Mouse (Mus musculus): ENCODE measurements around the gene Ints6. TPM values are rescaled to one million over a fixed set of nuclear protein-coding genes. Genes with fewer than 3 reads are reported as not detected.

The Ints6 gene
- polyA plus RNA-seq, 1 experiment, result 31.7 TPM

GRCm38 (mm10) chr14:62664976-62665673, 95.8 kb downstream of the Ints6 start:
- no peak for TF ChIP-seq POLR2A (IDR thresholded peaks at IDR 0.05; ENCODE audit: control insufficient read depth, low read depth, low read length)
- no peak for TF ChIP-seq CTCF (IDR thresholded peaks at IDR 0.05; ENCODE audit: control insufficient read depth, insufficient read depth, insufficient replicate concordance, low read depth, low read length)
- Histone ChIP-seq H3K36me3 (ENCODE audit: control insufficient read depth, insufficient read depth, low read length) (no peaks in the 10 kb centered on the region), H3K27me3 (ENCODE audit: control insufficient read depth, insufficient read depth, low read length) (no peaks in the 10 kb centered on the region), H3K27ac (ENCODE audit: control insufficient read depth, insufficient read depth, low read depth, low read length) (no peak overlapping the region), H3K4me1 (ENCODE audit: control insufficient read depth, insufficient read depth, low read length) (no peaks in the 10 kb centered on the region), H3K4me3 (ENCODE audit: control insufficient read depth, low read depth, low read length) (no peak overlapping the region)

GRCm38 (mm10) chr14:62663367-62663766, 97.6 kb downstream of the Ints6 start, which contains the start of gene Serpine3:
TSS of gene Serpine3 (plus strand) at chr14:62663667.
- H3K27me3 ChIP-seq (ENCODE audit: control insufficient read depth, insufficient read depth, low read length), result no peaks in the 10 kb centered on the region
- TF ChIP-seq POLR2A (IDR thresholded peaks at IDR 0.05; ENCODE audit: control insufficient read depth, low read depth, low read length) (no peak), CTCF (IDR thresholded peaks at IDR 0.05; ENCODE audit: control insufficient read depth, insufficient read depth, insufficient replicate concordance, low read depth, low read length) (no peak)
- no peak within 1 kb of the TSS for H3K4me3 ChIP-seq (ENCODE audit: control insufficient read depth, low read depth, low read length)
- no peak within 1 kb of the TSS for H3K27ac ChIP-seq (ENCODE audit: control insufficient read depth, insufficient read depth, low read depth, low read length)
- H3K36me3 ChIP-seq (ENCODE audit: control insufficient read depth, insufficient read depth, low read length), result no peaks in the 10 kb centered on the region
- no peaks in the 10 kb centered on the region for H3K4me1 ChIP-seq (ENCODE audit: control insufficient read depth, insufficient read depth, low read length)

- H3K27ac ChIP-seq (ENCODE audit: control insufficient read depth, insufficient read depth, low read depth, low read length), result no peak overlapping the region
- H3K27me3 ChIP-seq (ENCODE audit: control insufficient read depth, insufficient read depth, low read length), result no peaks in the 10 kb centered on the region
- TF ChIP-seq POLR2A (IDR thresholded peaks at IDR 0.05; ENCODE audit: control insufficient read depth, low read depth, low read length) (no peak), CTCF (IDR thresholded peaks at IDR 0.05; ENCODE audit: control insufficient read depth, insufficient read depth, insufficient replicate concordance, low read depth, low read length) (no peak)
- no peak overlapping the region for H3K4me3 ChIP-seq (ENCODE audit: control insufficient read depth, low read depth, low read length)
- H3K36me3 ChIP-seq (ENCODE audit: control insufficient read depth, insufficient read depth, low read length), result no peaks in the 10 kb centered on the region
- no peaks in the 10 kb centered on the region for H3K4me1 ChIP-seq (ENCODE audit: control insufficient read depth, insufficient read depth, low read length)
These were observed 98.6 kb downstream of the Ints6 start for GRCm38 (mm10) chr14:62662381-62662780.

GRCm38 (mm10) chr14:62657469-62657868, 103.5 kb downstream of the Ints6 start:
- H3K4me1 ChIP-seq (ENCODE audit: control insufficient read depth, insufficient read depth, low read length), result no peaks in the 10 kb centered on the region
- H3K27ac ChIP-seq (ENCODE audit: control insufficient read depth, insufficient read depth, low read depth, low read length), result no peak overlapping the region
- no peaks in the 10 kb centered on the region for H3K36me3 ChIP-seq (ENCODE audit: control insufficient read depth, insufficient read depth, low read length)
- no peak for TF ChIP-seq POLR2A (IDR thresholded peaks at IDR 0.05; ENCODE audit: control insufficient read depth, low read depth, low read length)
- TF ChIP-seq CTCF (IDR thresholded peaks at IDR 0.05; ENCODE audit: control insufficient read depth, insufficient read depth, insufficient replicate concordance, low read depth, low read length), result no peak
- H3K4me3 ChIP-seq (ENCODE audit: control insufficient read depth, low read depth, low read length), result no peak overlapping the region
- no peaks in the 10 kb centered on the region for H3K27me3 ChIP-seq (ENCODE audit: control insufficient read depth, insufficient read depth, low read length)

- Histone ChIP-seq H3K27ac (ENCODE audit: control insufficient read depth, insufficient read depth, low read depth, low read length) (no peak overlapping the region), H3K4me3 (ENCODE audit: control insufficient read depth, low read depth, low read length) (no peak overlapping the region), H3K36me3 (ENCODE audit: control insufficient read depth, insufficient read depth, low read length) (no peaks in the 10 kb centered on the region), H3K4me1 (ENCODE audit: control insufficient read depth, insufficient read depth, low read length) (no peaks in the 10 kb centered on the region), H3K27me3 (ENCODE audit: control insufficient read depth, insufficient read depth, low read length) (no peaks in the 10 kb centered on the region)
- TF ChIP-seq POLR2A (IDR thresholded peaks at IDR 0.05; ENCODE audit: control insufficient read depth, low read depth, low read length), result no peak
- no peak for TF ChIP-seq CTCF (IDR thresholded peaks at IDR 0.05; ENCODE audit: control insufficient read depth, insufficient read depth, insufficient replicate concordance, low read depth, low read length)
These were observed 105.0 kb downstream of the Ints6 start for GRCm38 (mm10) chr14:62655996-62656395.

GRCm38 (mm10) chr14:62651771-62652170, 109.2 kb downstream of the Ints6 start:
- Histone ChIP-seq H3K36me3 (ENCODE audit: control insufficient read depth, insufficient read depth, low read length) (no peaks in the 10 kb centered on the region), H3K4me1 (ENCODE audit: control insufficient read depth, insufficient read depth, low read length) (no peaks in the 10 kb centered on the region), H3K4me3 (ENCODE audit: control insufficient read depth, low read depth, low read length) (no peak overlapping the region), H3K27me3 (ENCODE audit: control insufficient read depth, insufficient read depth, low read length) (no peaks in the 10 kb centered on the region), H3K27ac (ENCODE audit: control insufficient read depth, insufficient read depth, low read depth, low read length) (no peak overlapping the region)
- TF ChIP-seq CTCF (IDR thresholded peaks at IDR 0.05; ENCODE audit: control insufficient read depth, insufficient read depth, insufficient replicate concordance, low read depth, low read length) (no peak), POLR2A (IDR thresholded peaks at IDR 0.05; ENCODE audit: control insufficient read depth, low read depth, low read length) (no peak)

- no peak overlapping the region for H3K4me3 ChIP-seq (ENCODE audit: control insufficient read depth, low read depth, low read length)
- no peak overlapping the region for H3K27ac ChIP-seq (ENCODE audit: control insufficient read depth, insufficient read depth, low read depth, low read length)
- no peaks in the 10 kb centered on the region for H3K27me3 ChIP-seq (ENCODE audit: control insufficient read depth, insufficient read depth, low read length)
- H3K4me1 ChIP-seq (ENCODE audit: control insufficient read depth, insufficient read depth, low read length), result no peaks in the 10 kb centered on the region
- TF ChIP-seq CTCF (IDR thresholded peaks at IDR 0.05; ENCODE audit: control insufficient read depth, insufficient read depth, insufficient replicate concordance, low read depth, low read length) (no peak), POLR2A (IDR thresholded peaks at IDR 0.05; ENCODE audit: control insufficient read depth, low read depth, low read length) (no peak)
- no peaks in the 10 kb centered on the region for H3K36me3 ChIP-seq (ENCODE audit: control insufficient read depth, insufficient read depth, low read length)
These were observed 110.6 kb downstream of the Ints6 start for GRCm38 (mm10) chr14:62650376-62650775.

Data from testis, adult 2 months (tissue).